Mouse (Mus musculus): ENCODE results near the gene Olfr1328.
"Not testable (repeated sequence)": the region's sequence is repeated elsewhere in the genome, so short reads cannot be mapped to it uniquely, and the experiment has no call there.

Olfr1328 gene

GRCm38 (mm10) chr4:118938512-118938911 is at the start of gene Olfr1328:
TSS of gene Olfr1328 (minus strand) at chr4:118938612.
- no peak for DNase-seq

- no peak for DNase-seq
These were observed 46.9 kb upstream of the Olfr1328 start for GRCm38 (mm10) chr4:118985291-118985690.

DNA sequence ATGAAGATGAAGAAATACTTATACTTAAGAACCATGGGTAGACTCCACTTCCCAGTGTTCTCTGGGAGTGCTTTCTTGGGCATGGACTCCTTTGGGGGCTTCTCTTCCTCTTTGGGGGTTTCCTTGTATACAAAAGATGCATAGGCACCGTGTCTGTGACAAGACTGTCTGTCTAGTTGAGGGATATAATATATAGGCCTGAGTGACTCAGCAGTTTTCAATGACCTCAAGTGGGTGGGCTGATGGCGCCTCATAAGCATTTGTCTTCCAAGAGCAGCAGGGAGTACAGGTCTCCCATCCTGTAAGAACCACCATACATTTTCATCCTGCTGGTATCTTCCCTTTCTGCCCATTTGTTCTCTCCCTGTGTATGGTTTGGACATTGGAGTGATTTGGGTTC is 34.9 kb upstream of the Olfr1328 start:
- DNase-seq: no peak

DNA sequence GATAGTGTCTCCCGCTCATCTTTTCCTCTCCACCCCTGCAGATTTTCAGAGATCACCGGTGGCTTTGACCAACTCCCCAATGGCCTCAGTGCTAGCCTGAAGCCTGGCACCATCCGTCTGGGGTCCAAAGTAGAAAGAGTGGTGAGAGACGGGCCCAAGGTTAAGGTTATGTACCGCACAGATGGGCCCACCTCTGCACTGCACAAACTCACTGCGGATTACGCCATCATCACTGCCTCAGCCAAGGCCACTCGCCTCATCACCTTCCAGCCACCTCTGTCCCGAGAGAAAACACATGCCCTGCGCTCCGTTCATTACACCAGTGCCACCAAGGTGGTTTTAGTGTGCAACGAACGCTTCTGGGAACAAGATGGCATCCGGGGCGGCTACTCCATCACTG is 29.3 kb upstream of the Olfr1328 start:
- no peak for DNase-seq

DNA sequence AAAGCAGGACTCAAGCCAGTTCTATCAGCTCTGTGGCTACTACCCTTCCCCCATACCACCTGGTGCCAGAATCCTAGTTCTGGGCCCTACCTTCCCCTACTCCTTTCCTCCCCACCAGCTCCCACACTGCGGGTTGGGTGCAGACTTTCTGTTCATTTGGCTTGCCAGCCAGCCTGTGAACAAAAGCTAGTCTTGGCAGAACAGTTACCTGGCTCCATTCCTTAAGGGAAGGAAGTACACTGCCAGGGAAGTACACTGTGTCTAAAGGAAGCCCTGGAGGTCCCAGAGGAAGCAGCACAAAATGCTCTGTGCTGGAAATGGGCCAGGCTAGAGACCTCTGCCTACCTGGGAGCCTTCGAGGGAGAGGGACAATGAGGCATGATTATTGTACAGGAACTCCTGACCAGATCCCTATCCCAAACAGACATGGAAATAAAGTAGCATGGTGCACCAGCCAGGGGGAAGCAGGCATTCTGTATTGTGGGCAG is 22.8 kb upstream of the Olfr1328 start, which contains the start of gene Lao1:
Gene Lao1 (plus strand): TSS at position 438 of the 488 bp plus-strand sequence.
- no peak for DNase-seq

DNA sequence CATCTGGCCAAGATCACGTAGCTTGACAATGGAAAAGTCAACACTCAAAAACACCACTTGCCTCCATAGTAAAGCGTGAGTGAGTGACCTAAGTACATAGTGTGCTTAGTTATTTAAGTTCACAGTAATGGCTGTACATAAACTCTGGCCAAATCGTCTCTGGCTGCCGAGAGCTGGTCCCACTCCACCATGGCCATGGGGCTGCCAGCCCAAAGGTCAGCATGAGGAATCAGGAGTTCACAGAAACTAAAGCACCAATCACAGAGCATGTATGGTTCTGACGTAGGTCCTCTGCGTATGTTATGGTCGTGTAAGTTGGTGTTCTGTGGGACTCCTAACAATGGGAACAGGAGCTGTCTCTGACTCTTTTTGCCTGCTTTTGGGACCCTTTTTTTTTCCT is 20.4 kb upstream of the Olfr1328 start:
- no peak for DNase-seq

DNA sequence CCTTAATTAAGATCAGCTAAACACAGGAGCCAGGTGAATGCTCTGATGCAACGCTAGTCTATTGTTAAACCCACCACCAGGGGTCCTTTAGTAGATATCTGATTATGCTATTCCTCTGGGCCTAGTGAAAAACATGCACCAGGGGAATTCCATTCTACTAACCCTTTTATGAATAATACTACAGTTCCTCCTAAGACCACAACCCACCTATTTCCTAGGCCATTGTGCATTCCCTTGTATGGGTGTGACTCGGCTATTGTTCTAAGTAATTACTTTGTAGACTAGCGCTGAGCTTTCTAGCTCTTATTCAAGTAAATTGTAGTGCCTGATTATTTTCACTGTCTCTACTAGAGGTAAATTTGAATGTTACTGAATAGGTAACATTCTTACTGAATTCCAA is 7.1 kb downstream of the Olfr1328 start:
- not testable (repeated sequence) for DNase-seq

DNA sequence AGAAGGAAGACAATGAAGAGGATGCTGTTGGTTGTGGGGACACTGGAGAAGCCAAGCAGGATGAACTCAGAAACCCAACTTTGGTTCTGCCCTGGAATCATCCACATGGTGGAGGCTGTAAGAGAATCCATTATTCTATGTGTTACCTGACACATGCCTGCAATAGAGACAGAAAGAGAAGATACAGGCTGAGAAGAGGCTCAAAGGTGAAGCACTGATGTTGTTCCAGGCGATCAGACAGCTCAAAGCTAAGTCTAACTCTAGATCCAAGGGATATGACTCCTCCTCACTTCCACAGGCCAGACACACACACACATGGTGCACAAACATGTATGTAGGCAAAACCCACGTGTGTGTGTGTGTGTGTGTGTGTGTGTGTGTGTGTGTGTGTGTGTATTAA is 21.0 kb downstream of the Olfr1328 start, which contains the start of gene Olfr1329:
Gene Olfr1329 (minus strand): TSS at position 101 of the 400 bp plus-strand sequence.
- not testable (repeated sequence) for DNase-seq

- DNase-seq: no peak
These were observed 36.4 kb downstream of the Olfr1328 start for GRCm38 (mm10) chr4:118901981-118902380.

GRCm38 (mm10) chr4:118888297-118888696 is 50.1 kb downstream of the Olfr1328 start, which contains the start of gene Olfr1330:
TSS of gene Olfr1330 (plus strand) at chr4:118888597.
- DNase-seq: no peak

All from B cell, adult 2 months (primary cell).